Mouse (Mus musculus) CH12F3 (cell line): ENCODE measurements around the gene Prss56.

Experiments used
- in situ Hi-C: fragments of 300-500 bp; cut with MboI; formaldehyde crosslinking; loops from 2 replicates; pipeline ENCODE4 v1.14.3; 2020; ENCODE audit warnings: low sequenced_read_pairs

Prss56 gene

GRCm38 (mm10) chr1:87183013-87183412 is at the start of gene Prss56:
Prss56 (plus strand) TSS chr1:87183313.
- in situ Hi-C loops, result no loop called here

DNA sequence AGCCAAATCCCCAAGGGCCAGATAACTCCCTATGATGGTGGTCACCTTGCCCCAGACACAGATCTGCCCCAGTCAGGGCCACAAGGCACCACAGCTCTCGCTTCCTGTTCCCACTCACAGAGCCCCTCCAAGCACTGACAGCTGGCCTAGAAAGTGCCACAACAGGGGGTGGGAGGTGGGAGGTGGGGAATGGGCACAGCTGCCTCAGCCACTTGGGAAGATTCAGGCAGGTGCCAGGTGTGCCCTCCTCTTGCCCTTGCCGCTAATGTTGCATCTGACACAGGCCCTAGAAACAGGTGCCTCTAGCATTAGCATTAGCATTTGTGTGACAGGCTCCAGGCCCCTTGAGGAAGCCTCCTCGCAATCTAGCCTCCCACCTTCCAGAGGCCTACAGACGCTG is 41.6 kb upstream of the Prss56 start:
- in situ Hi-C loops, result no loop called here

GRCm38 (mm10) chr1:87142456-87142855 is 40.7 kb upstream of the Prss56 start:
- in situ Hi-C loops, result no loop called here

DNA sequence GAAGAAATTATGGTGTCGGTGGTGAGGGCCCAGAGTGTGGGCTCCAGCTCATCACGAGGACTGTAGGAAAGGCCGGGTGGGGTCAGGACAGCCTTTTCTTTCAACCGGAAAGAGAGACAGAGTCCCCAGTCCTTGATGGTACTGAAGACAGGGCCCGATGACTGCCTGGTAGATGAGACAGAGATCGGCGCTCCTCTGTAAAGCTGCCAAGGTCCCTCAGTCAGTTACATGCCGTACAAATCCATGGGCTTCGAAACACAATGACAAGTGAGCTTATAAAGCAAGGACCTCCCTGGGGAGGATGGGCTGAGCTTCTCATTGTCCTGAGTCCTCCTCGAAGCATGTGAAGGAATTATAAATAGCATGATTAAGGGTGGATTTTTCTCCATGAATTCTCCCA is 40.0 kb upstream of the Prss56 start:
- in situ Hi-C loops, result no loop called here

GRCm38 (mm10) chr1:87149422-87149821 is 33.7 kb upstream of the Prss56 start:
- in situ Hi-C loops, result no loop called here

- in situ Hi-C loops, result no loop called here
Observed at GRCm38 (mm10) chr1:87151286-87151685, 31.8 kb upstream of the Prss56 start.

- in situ Hi-C loops, result no loop called here
Observed at GRCm38 (mm10) chr1:87153776-87154500, 29.2 kb upstream of the Prss56 start.

DNA sequence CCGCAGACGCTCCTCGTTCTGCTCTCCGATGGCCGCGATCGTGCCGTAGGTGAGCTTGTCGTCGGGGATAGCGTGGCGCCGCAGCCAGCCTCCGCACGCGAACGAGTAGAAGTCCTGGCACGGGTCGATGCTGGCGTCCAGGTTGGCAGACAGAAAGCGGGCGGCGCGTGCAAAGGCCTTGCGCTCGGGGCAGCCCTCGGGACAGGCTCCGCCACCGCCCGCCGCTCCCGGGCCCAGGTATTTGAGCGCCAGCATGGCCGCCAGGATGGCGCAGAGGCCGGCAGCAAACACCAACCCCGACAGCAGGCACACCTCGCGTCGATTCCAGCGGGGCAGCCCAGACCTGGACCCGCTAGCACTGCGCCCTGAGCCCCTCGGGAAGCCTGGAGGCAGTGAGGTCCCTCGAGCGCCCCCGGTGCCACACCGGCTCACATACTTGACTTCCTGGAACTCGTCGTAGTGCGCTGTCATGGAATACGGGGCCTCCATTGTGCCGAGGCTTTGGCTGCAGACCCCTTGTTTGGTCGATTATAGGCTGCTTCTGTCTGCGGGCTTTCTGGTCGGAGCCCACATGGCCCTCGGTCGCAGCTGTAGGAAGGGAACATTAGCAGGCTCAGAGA is 28.5 kb upstream of the Prss56 start:
- in situ Hi-C loops, result no loop called here

DNA sequence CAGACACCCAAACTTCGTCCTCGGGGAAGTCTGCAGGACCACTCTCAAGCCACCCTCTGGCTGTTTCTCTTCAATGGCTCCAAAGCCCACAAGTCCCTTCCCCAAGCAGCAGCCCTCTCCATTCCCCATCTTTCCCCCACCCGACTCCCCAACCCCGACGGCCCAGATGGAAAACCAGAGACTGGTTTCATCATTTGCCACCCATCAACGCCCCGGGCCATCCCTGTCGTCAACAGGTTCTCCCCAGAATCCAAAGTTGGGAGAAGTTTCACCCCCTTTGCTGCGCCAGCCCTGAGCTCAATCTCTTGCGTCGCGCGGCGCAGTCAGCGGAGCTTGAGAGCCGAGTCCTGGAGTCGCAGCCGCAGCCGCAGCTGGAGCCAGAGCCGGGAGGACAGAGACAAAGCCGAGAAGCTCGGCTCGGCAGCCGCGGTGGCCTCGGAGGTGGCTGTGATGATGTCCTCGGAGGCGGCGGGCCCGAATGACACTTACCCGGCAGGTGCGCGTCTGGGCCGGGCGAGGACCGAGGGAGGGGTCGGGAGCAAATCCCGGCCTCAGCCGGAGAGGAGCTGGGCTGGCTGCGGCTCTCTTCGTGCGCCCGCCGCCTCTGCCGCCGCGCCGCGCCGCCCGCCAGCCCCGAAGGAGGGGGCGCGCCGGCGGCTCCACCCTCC is 27.4 kb upstream of the Prss56 start:
- in situ Hi-C loops, result no loop called here

GRCm38 (mm10) chr1:87156199-87156587 is 26.9 kb upstream of the Prss56 start, which contains the start of gene Ecel1:
Ecel1 (minus strand) TSS chr1:87156521.
- in situ Hi-C loops, result no loop called here

GRCm38 (mm10) chr1:87159396-87159795 is 23.7 kb upstream of the Prss56 start:
- in situ Hi-C loops, result no loop called here

GRCm38 (mm10) chr1:87164164-87164795 is 18.8 kb upstream of the Prss56 start:
- in situ Hi-C loops, result no loop called here

- in situ Hi-C loops, result no loop called here
Observed at GRCm38 (mm10) chr1:87164796-87165184, 18.3 kb upstream of the Prss56 start.

DNA sequence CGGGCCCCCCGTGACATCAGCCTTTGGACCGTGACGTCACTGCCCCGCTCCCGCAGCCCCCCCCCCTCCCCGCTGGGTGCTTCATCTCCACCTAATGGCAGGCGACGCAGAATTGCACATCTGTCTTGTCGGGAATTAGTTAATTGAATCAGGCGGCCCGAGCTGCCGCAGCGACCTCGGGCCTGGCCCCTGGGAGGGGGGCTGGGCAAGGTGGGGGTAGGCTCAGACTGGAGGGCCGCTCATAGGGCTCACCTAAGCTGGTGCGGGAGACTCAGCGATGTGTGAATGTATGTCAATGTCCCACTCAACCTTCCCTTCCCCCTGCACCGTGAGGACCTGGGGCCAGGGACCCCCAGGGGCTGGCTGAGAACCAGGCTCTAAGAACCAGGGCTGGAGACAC is 12.7 kb upstream of the Prss56 start:
- in situ Hi-C loops, result no loop called here

DNA sequence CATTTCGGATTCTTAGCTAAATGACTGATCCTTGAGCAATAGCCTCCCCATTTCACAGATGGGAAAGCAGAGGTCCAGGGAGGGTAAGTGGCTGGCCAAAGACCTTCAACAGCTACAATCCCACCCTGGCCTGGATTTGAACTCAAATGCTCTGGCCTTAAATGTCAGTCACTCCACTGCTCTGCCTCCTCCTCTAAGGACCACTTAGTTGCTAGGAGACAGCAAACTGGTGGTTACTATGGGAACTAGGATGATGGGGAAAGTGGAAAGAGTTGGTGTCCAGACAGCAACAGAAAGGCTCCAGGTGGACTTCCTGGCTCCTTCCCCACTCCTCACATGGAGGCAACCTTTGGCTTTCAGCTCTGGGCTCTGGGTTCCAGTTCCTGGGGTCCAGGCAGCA is 11.8 kb upstream of the Prss56 start:
- in situ Hi-C loops, result no loop called here

DNA sequence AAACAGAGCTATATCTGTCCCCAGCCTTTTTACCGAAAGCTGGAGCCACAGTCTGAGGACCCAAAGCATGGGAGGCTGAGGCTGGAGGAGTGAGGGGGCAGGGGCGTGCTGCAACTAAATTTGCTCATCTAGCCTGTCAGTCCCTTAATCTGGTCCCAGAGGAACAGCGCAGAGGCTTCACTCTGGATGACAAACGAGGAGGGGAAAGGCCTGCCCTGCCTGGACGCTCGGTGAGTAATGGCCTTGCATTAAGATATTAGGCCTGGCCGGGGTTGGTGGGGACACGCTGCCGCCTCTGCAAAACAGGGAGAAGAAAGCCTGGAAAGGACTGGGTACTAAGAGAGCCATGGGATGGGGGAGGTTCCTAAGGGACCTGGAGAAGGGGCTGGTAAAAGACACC is 10.8 kb upstream of the Prss56 start:
- in situ Hi-C loops, result no loop called here

GRCm38 (mm10) chr1:87174006-87174955 is 8.8 kb upstream of the Prss56 start:
- in situ Hi-C loops, result no loop called here

DNA sequence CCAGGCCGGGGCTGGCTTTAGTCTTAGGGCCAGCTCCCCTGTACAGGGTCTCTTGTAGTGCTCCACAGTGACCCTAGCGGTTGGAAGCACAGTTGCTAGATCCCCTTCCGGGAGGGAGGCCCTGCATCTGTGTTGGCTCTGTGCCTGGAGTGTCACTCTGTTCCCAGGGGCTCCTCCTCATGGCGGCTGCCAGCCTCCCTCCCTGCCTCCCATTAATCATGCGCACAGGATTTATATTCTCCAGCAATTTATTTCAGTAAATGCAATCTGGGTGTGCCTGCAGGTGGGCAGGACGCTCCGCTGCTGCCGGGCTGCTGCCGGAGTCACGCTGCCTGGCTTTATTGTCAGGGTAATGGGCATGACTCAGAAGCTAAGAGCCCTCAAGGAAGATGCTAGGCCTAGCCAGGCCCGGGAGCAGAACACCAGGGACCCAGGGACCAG is 7.2 kb upstream of the Prss56 start:
- in situ Hi-C loops, result no loop called here

- in situ Hi-C loops, result no loop called here
Observed at GRCm38 (mm10) chr1:87180896-87181295, 2.2 kb upstream of the Prss56 start.

DNA sequence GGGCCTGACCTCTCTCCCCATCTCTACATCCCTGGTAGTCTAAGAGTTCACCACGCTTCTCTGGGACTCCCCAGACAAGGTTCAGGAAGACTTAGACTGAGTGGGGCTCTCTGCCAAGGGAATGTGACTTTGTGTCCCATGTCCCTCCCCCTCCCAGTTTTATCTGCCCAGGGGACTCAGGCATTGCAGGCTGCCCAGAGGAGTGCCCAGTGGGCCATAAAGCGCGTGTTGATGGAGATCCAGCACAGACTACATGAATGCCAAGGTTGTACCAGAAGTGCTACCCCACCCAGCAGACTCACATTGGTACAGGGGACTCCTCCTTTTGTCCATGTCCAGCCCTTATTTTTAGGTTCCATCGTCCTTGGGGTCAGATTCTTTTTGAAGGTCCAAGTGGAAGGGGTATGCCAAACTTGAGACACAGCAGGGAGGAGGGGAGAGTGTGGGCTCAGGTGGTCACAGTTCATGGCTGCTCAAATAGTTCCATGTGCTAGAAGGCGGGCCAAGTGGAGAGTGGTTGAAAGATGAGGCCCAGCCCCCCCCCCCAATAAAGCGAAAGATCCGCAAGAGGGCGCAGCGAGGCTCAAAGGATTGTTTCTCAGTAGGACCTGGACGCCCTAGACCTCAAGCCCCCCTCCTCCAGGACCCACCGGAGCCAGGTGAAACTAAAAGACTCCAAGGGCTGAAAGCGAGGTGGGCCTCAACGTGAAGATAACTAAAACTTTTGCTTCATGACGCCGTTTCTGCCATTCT is 1.1 kb downstream of the Prss56 start:
- in situ Hi-C loops, result no loop called here
